Mouse (Mus musculus) heart, embryonic 11.5 days (tissue): ENCODE data around the gene Fbrsl1. TPM values are rescaled to one million over a fixed set of nuclear protein-coding genes. Genes with fewer than 3 reads are reported as not detected.

Experiments
- ATAC-seq: fragments of 200-750 bp; cut with Nextera tagmentation; replicated peaks from 2 replicates; pipeline ENCODE4 v1.8.0; 2017; ENCODE audit warnings: moderate library complexity; ENCODE audit not compliant: insufficient number of reproducible peaks, low FRiP score, low TSS enrichment
- H3K27ac ChIP-seq: fragments of 300-500 bp; sonication (generic); 2 replicates; pipeline ENCODE4 v1.5.1; 2014; ENCODE audit warnings: mild to moderate bottlenecking, low read depth, low read length
- H3K27me3 ChIP-seq: fragments of 300-500 bp; sonication (generic); 2 replicates; pipeline ENCODE4 v1.6.1; 2014; ENCODE audit warnings: mild to moderate bottlenecking, low read length, mixed read lengths; ENCODE audit not compliant: control insufficient read depth, insufficient read depth
- H3K36me3 ChIP-seq: fragments of 300-500 bp; sonication (generic); 2 replicates; pipeline ENCODE4 v1.6.1; 2014; ENCODE audit warnings: mild to moderate bottlenecking, low read length, moderate library complexity, mixed read lengths; ENCODE audit not compliant: control insufficient read depth, insufficient read depth
- H3K4me1 ChIP-seq: fragments of 300-500 bp; sonication (generic); 2 replicates; pipeline ENCODE4 v1.6.1; 2014; ENCODE audit warnings: low read length; ENCODE audit not compliant: control insufficient read depth, insufficient read depth
- H3K4me2 ChIP-seq: fragments of 300-500 bp; sonication (generic); 2 replicates; pipeline ENCODE4 v1.6.1; 2014; ENCODE audit warnings: mild to moderate bottlenecking, moderate library complexity
- H3K4me3 ChIP-seq: fragments of 300-500 bp; sonication (generic); 2 replicates; pipeline ENCODE4 v1.5.1; 2014; ENCODE audit warnings: low read depth, low read length
- H3K9ac ChIP-seq: fragments of 300-500 bp; sonication (generic); 2 replicates; pipeline ENCODE4 v1.6.1; 2014; ENCODE audit warnings: mild to moderate bottlenecking, low read depth, low read length, moderate library complexity
- H3K9me3 ChIP-seq: fragments of 300-500 bp; sonication (generic); replicated peaks from 2 replicates; pipeline ENCODE4 v1.6.1; 2016; ENCODE audit warnings: low read length; ENCODE audit not compliant: control insufficient read depth
- WGBS: fragments of 180-500 bp; shearing (Covaris S2); extraction: QIAGEN DNeasy Blood & Tissue Kit; methylation state at CpG from one replicate; pipeline ENCODE4 v1.1.7; 2014; ENCODE audit not compliant: insufficient replicate concordance; 5-methylcytosine and 5-hydroxymethylcytosine counted together
- polyA plus RNA-seq: library from polyadenylated mRNA; unstranded; fragments of >200 nt; fragmentation: Nextera tagmentation; extraction: Ambion mirVana; gene quantifications from 2 replicates; pipeline ENCODE4 v1.2.1, GENCODE M21; 2014

Fbrsl1 gene
- polyA plus RNA-seq, 1 experiment from 2014 or later = 8.1 TPM

DNA sequence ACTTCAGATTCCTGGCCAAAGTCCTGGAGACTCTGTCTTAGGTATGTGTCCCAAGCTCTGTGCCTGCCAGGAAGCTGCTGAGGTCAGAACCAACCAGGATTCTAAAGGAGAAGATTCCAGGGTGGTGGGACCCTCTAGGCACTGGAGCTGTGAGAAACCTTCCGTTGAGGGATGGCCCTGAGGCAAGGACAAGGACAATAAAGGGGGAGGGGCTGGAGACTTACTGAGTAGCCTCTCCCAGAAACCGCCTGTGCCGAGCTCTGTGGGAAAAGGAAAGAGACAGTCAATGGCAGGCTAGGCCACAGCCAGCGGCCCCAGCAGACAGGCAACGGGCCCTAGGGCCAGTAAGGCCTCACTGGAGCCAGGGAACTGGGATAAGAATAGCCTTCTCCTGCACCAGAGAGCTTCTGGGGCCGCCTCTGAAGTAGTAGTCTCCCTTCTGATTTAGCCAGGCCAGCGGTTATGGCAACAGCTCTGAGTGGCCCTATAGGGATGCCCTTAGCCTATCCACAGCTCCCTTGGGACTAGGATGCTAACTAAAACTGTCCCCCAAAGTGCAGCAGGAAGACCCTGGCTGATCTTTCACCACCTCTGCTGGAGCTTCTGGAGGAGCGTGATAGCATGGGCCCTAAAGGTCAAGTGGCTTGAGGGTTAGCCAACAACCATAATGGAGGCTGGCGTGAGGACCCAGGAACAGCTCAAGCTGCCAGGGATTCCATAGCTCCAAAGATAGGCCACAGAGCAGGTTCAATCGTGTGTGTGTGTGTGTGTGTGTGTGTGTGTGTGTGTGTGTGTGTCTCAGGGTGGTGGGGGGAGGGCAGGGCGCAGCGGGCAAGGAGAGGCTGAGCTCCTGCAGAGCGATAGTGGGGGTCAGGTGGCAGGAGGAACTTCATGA lies 32.2 kb downstream of the Fbrsl1 start:
- Histone ChIP-seq H3K36me3 (no peaks in the 10 kb centered on the region), H3K4me3 (no peak overlapping the region), H3K9me3 (no peaks in the 10 kb centered on the region), H3K9ac (no peak overlapping the region), H3K27me3 (no peaks in the 10 kb centered on the region), H3K27ac (peak overlapping the region; percentile 57), H3K4me2 (no peak overlapping the region), H3K4me1 (peaks cover 30% of the 10 kb centered on the region)
- no peak for ATAC-seq
- 31% methylated on average over 13 of the region's 13 CpGs for WGBS

DNA sequence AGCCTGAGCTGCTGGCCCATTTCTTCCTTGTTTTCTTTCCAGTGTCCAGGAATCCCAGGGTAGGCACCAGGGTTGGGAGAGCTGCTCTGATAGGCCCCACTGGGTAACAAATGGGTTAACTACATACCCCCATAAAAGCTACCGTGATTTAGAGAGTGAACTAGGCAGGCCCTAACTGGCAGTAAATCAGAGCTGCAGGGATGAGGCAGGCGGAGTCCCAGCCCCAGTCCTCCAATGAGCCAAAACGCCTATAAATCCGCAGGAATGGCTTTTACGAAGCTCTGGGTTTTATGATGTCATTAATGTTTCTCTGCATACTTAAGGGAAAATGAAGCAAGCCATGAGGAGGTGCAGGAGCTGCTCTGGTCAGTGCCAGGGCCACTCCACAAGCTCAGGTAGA lies 33.3 kb downstream of the Fbrsl1 start:
- no peak for ATAC-seq
- Histone ChIP-seq H3K36me3 (no peaks in the 10 kb centered on the region), H3K27me3 (no peaks in the 10 kb centered on the region), H3K9ac (no peak overlapping the region), H3K4me3 (no peak overlapping the region), H3K27ac (no peak overlapping the region), H3K9me3 (no peaks in the 10 kb centered on the region), H3K4me2 (no peak overlapping the region), H3K4me1 (peaks cover 30% of the 10 kb centered on the region)
- WGBS = 82% methylated on average over 5 of the region's 5 CpGs

DNA sequence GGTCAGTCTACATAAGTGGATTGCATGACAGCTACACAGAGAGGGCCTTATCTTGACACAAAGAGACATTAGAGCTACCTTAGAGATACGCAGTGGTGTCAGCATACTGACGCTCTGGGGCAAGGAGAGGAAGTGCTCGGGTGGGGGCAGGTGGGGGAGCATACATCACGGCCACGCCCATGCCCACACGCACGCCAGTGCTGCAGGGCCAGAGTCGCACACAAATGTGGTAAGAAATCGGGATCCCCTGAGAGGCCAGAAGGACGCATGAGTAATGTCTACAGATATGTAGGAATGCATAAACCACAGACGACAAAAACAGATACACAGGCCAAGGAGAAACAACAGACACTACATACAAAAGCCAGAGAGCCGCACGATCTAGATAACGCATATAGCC lies 35.3 kb downstream of the Fbrsl1 start:
- Histone ChIP-seq H3K9me3 (no peaks in the 10 kb centered on the region), H3K27me3 (no peaks in the 10 kb centered on the region), H3K36me3 (no peaks in the 10 kb centered on the region), H3K9ac (no peak overlapping the region), H3K27ac (no peak overlapping the region), H3K4me2 (no peak overlapping the region), H3K4me1 (peaks cover 24% of the 10 kb centered on the region), H3K4me3 (no peak overlapping the region)
- 81% methylated on average over 14 of the region's 14 CpGs for whole genome bisulfite sequencing
- no peak for ATAC-seq

DNA sequence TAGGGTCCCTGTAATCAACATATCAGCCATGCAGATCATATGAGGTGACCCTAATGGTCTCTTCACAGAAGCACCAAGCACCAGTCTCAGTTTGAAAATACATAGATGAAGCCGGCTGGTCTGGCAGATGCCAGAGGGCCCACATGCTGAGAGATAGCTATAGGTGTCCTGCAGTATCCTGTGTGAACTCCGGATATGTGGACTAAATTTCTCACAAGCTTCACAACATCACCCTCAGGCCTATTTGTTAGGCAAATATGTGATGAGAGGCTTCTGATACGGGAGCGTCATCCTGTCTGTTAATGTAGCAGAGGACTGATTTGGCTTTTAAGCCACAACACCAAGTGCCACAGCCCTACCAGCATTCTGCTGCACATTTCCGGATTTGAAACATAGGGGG lies 37.9 kb downstream of the Fbrsl1 start:
- H3K4me3 ChIP-seq = no peak overlapping the region
- H3K4me2 ChIP-seq = no peak overlapping the region
- H3K9ac ChIP-seq = no peak overlapping the region
- H3K9me3 ChIP-seq = no peaks in the 10 kb centered on the region
- 0 out of 2 replicates have a peak, but pooled peaks cover 2% of the 10 kb centered on the region for H3K4me1 ChIP-seq
- ATAC-seq = no peak
- WGBS = 74% methylated on average over 5 of the region's 5 CpGs
- no peaks in the 10 kb centered on the region; the same call in 1 of the 2 replicates for H3K36me3 ChIP-seq
- no peak overlapping the region for H3K27ac ChIP-seq
- no peaks in the 10 kb centered on the region for H3K27me3 ChIP-seq

DNA sequence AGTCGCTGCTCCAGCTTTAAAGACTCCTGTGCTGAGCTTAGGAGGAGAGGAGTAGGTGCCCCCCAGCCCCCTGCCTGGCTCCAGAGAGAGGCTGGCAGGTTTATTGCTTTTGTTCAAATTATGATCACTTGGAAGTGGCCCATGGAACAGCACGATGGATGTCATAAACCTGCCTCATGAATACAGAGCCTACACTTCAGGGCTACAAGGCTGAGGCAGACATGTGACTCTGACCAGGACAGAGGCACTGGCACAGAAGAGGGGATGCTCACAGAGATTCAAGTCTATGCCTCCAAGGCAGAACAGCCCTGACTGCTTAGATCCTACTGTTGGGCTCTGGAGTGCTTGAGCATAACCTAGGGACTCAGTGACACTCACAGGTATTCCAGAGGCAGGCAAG lies 39.3 kb downstream of the Fbrsl1 start:
- Histone ChIP-seq H3K9me3 (no peaks in the 10 kb centered on the region), H3K27me3 (no peaks in the 10 kb centered on the region), H3K36me3 (no peaks in the 10 kb centered on the region; the same call in 1 of the 2 replicates), H3K27ac (no peak overlapping the region), H3K4me2 (no peak overlapping the region), H3K4me3 (no peak overlapping the region), H3K9ac (no peak overlapping the region), H3K4me1 (peaks cover 11% of the 10 kb centered on the region)
- no peak for ATAC-seq
- WGBS = 86% methylated on average over 2 of the region's 2 CpGs

DNA sequence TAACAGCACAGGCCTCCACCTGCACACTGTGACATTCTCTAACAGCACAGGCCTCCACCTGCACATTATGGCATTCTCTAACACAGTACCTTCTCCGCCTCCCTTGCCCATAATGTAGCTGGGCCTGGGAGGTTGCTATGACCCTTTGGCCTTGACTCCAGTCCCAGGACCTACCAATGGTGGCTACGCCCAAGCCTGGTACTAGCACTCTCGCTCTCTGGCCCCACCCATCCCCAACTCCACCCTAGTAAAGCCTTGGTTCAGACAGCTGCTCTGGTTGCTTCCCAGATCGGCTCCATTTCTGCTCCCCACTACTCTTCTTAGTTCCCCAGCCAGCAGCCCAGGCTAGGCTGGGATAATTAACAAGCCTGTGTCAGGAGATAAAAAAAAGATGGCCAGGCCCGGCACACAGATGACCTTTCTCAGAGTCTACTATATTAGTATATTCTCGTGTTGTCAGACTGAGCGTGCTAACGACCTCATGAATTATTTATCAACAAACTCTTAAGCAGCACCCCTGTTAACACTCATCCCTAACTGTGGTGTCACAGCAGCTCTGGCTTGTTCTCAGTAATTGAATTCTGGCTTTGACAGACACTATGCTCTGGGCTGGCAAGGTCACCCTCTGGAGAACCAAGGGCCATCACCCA lies 42.1 kb downstream of the Fbrsl1 start:
- Histone ChIP-seq H3K27me3 (no peaks in the 10 kb centered on the region), H3K36me3 (no peaks in the 10 kb centered on the region; the same call in 1 of the 2 replicates), H3K27ac (no peak overlapping the region), H3K4me3 (no peak overlapping the region), H3K9me3 (no peaks in the 10 kb centered on the region), H3K4me2 (no peak overlapping the region), H3K4me1 (peaks cover 18% of the 10 kb centered on the region), H3K9ac (no peak overlapping the region)
- no peak for ATAC-seq
- 66% methylated on average over 8 of the region's 8 CpGs for WGBS

DNA sequence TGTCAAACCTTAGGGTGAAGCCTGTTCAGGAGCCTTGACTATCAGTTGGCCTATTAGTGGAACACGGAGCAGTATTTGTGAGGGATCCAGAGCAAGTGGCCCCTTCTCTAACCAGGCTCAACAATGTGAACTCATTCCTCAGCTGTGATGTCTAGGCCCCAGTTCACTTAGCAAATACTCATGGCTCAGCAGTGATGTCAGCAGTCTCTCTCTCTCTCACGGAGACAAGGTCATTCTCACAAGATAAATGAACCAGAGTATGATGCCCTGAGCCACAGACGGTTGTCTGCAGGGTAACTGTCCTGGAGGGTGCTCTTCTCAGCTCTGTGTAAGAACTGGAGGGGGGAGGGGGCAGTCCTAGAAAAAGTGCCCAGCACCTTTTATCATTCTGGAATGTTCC lies 44.4 kb downstream of the Fbrsl1 start:
- Histone ChIP-seq H3K27ac (peak overlapping the region; percentile 73), H3K36me3 (no peaks in the 10 kb centered on the region; the same call in 1 of the 2 replicates), H3K4me3 (no peak overlapping the region), H3K9ac (no peak overlapping the region), H3K4me1 (peaks cover 18% of the 10 kb centered on the region), H3K27me3 (no peaks in the 10 kb centered on the region), H3K9me3 (no peaks in the 10 kb centered on the region), H3K4me2 (no peak overlapping the region)
- no peak for ATAC-seq
- 33% methylated on average over 3 of the region's 3 CpGs for WGBS

DNA sequence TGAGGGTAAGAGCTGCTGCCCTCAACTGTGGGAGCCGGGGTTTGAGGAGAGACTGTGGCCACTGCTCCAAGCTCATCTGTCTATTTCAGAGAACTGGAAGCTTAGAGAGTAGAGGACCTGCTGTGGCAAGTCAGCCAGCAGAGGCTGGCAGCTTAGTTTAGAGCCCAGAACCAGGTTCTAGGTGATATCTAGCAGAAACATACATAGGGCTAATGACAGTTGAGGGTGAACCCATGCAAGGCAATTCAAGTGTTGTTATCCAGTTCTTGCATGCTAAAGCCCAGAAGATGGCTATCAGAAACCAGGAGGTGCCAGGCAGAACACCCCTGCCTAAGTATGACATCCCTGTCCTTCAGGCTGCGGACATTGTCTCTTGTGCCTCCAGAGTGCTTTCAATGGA lies 45.7 kb downstream of the Fbrsl1 start:
- no peaks in the 10 kb centered on the region for H3K9me3 ChIP-seq
- H3K9ac ChIP-seq = no peak overlapping the region
- H3K4me3 ChIP-seq = no peak overlapping the region
- H3K4me1 ChIP-seq = peaks cover 18% of the 10 kb centered on the region
- no peaks in the 10 kb centered on the region for H3K27me3 ChIP-seq
- ATAC-seq = no peak
- no peaks in the 10 kb centered on the region; the same call in 1 of the 2 replicates for H3K36me3 ChIP-seq
- no peak overlapping the region for H3K27ac ChIP-seq
- WGBS = 90% methylated on average over 2 of the region's 2 CpGs
- no peak overlapping the region for H3K4me2 ChIP-seq
